Mouse (Mus musculus) cerebellum, adult 18-20 months (tissue): Measurements from ENCODE around the gene Lemd1.
"Not testable (repeated sequence)": the region's sequence is repeated elsewhere in the genome, so short reads cannot be mapped to it uniquely, and the experiment has no call there.

Experiments used
- DNase-seq, 2 experiments: peaks; one replicate each; pipeline ENCODE4 v3.0.0; 2021

Lemd1 gene

GRCm38 (mm10) chr1:132191093-132191785 is at the start of gene Lemd1, which contains the start of gene AC124108.1:
Gene Lemd1 (plus strand): TSS chr1:132191431.
Gene AC124108.1 (plus strand): TSS chr1:132191457.
- peak in 1 of 2 experiments; percentile 12 for DNase-seq

GRCm38 (mm10) chr1:132141753-132142152 is 49.5 kb upstream of the Lemd1 start:
- no peak for DNase-seq

- DNase-seq = no peak
Observed at GRCm38 (mm10) chr1:132143079-132143478, 48.2 kb upstream of the Lemd1 start.

GRCm38 (mm10) chr1:132143730-132144129 is 47.5 kb upstream of the Lemd1 start:
- DNase-seq = no peak

- no peak for DNase-seq
Observed at GRCm38 (mm10) chr1:132144223-132144622, 47.0 kb upstream of the Lemd1 start.

GRCm38 (mm10) chr1:132144837-132145236 is 46.4 kb upstream of the Lemd1 start:
- no peak for DNase-seq

- no peak for DNase-seq
Observed at GRCm38 (mm10) chr1:132145973-132146685, 45.1 kb upstream of the Lemd1 start.

- DNase-seq = no peak
Observed at GRCm38 (mm10) chr1:132149410-132149809, 41.8 kb upstream of the Lemd1 start.

- no peak for DNase-seq
Observed at GRCm38 (mm10) chr1:132150171-132150570, 41.1 kb upstream of the Lemd1 start.

GRCm38 (mm10) chr1:132150817-132151601 is 40.2 kb upstream of the Lemd1 start:
- no peak for DNase-seq

GRCm38 (mm10) chr1:132151908-132152307 is 39.3 kb upstream of the Lemd1 start:
- DNase-seq = no peak

- DNase-seq = no peak
Observed at GRCm38 (mm10) chr1:132153086-132153690, 38.0 kb upstream of the Lemd1 start.

GRCm38 (mm10) chr1:132153691-132154090 is 37.5 kb upstream of the Lemd1 start:
- DNase-seq = no peak

GRCm38 (mm10) chr1:132155737-132156136 is 35.5 kb upstream of the Lemd1 start:
- DNase-seq = peak; percentile 71 to 88

GRCm38 (mm10) chr1:132157016-132157781 is 34.0 kb upstream of the Lemd1 start:
- DNase-seq = peak; percentile 94 to 96

GRCm38 (mm10) chr1:132157808-132158207 is 33.4 kb upstream of the Lemd1 start:
- DNase-seq = no peak

GRCm38 (mm10) chr1:132158741-132159140 is 32.5 kb upstream of the Lemd1 start:
- no peak for DNase-seq

- DNase-seq = no peak
Observed at GRCm38 (mm10) chr1:132159681-132160080, 31.6 kb upstream of the Lemd1 start.

- peak; percentile 71 to 74 for DNase-seq
Observed at GRCm38 (mm10) chr1:132161211-132161880, 29.9 kb upstream of the Lemd1 start.

GRCm38 (mm10) chr1:132162618-132163017 is 28.6 kb upstream of the Lemd1 start:
- DNase-seq = not testable (repeated sequence)

- no peak for DNase-seq
Observed at GRCm38 (mm10) chr1:132164780-132165518, 26.3 kb upstream of the Lemd1 start.
